Mouse (Mus musculus): ENCODE measurements around the gene Cops6.
A peak's percentile ranks its signal among the peaks of the same experiment; 100 is the strongest.

Gene Cops6

GRCm38 (mm10) chr5:138187661-138188306 is 26.9 kb downstream of the Cops6 start:
- peak; percentile 65 to 72 for DNase-seq (ENCODE audit: low spot score in 2 of 2)

- peak; percentile 84 to 90 for DNase-seq (ENCODE audit: low spot score in 2 of 2)
Observed at GRCm38 (mm10) chr5:138193771-138194727, 33.2 kb downstream of the Cops6 start, which contains the start of gene Mblac1. Mblac1 (plus strand) TSS chr5:138194314.

GRCm38 (mm10) chr5:138194755-138195345 is 34.0 kb downstream of the Cops6 start:
- peak in 1 of 2 experiments; percentile 77 for DNase-seq (ENCODE audit: low spot score in 2 of 2)

- no peak for DNase-seq (ENCODE audit: low spot score in 2 of 2)
Observed at GRCm38 (mm10) chr5:138195463-138195862, 34.6 kb downstream of the Cops6 start.

- no peak for DNase-seq (ENCODE audit: low spot score in 2 of 2)
Observed at GRCm38 (mm10) chr5:138199576-138199975, 38.7 kb downstream of the Cops6 start.

- no peak for DNase-seq (ENCODE audit: low spot score in 2 of 2)
Observed at GRCm38 (mm10) chr5:138202086-138202485, 41.2 kb downstream of the Cops6 start.

GRCm38 (mm10) chr5:138207253-138207652 is 46.4 kb downstream of the Cops6 start:
- no peak for DNase-seq (ENCODE audit: low spot score in 2 of 2)

GRCm38 (mm10) chr5:138207873-138208272 is 47.0 kb downstream of the Cops6 start:
- DNase-seq (ENCODE audit: low spot score in 2 of 2): no peak

All from spleen, postnatal 4 days (tissue).